18 mouse cellular contexts compared by ENCODE assay signal in genomic region chr6:36752887-36753286, GRCm38 (mm10). TPM values are rescaled to one million over a fixed set of nuclear protein-coding genes. Genes with fewer than 3 reads are reported as not detected.
DNase-seq lines count a peak whose midpoint lies in the region; ATAC-seq and TF ChIP-seq lines count a peak whose summit lies in the region.
"Had no signal": no experiment of that assay in that cellular context is flagged by ENCODE, and none has a peak within 500 bp of the region (broad histone marks: within the 10 kb centered on the region; RNA-seq: fewer than 3 reads in every experiment).

No protein-coding gene starts in this region.

- no peaks in the 10 kb centered on the region for H3K27me3 ChIP-seq in forebrain, embryonic 13.5 days
- no peaks in the 10 kb centered on the region for H3K27me3 ChIP-seq in forebrain, embryonic 11.5 days (ENCODE audit: control insufficient read depth, insufficient read depth, low read length)
- no peaks in the 10 kb centered on the region for H3K27me3 ChIP-seq in forebrain, embryonic 14.5 days (replicated peaks; ENCODE audit: control insufficient read depth, insufficient read depth, low read length)
- no peaks in the 10 kb centered on the region for H3K27me3 ChIP-seq in heart, embryonic 10.5 days (ENCODE audit: insufficient read depth, poor library complexity, severe bottlenecking)
- H3K27me3 ChIP-seq in lung, postnatal 0 days (replicated peaks; ENCODE audit: insufficient read depth, low read length) = no peaks in the 10 kb centered on the region
- H3K27me3 ChIP-seq: embryonic facial prominence, embryonic 13.5 days; heart, embryonic 13.5 days; liver, embryonic 15.5 days had no signal

- no peak for TF ChIP-seq POLR2A in olfactory bulb, adult 2 months (IDR thresholded peaks at IDR 0.05; ENCODE audit: insufficient read depth, low read depth, low read length)

- intact Hi-C loops in left cerebral cortex, postnatal 4 days (cut with DNase I) = no loop called here
- intact Hi-C loops in left cerebral cortex, postnatal 25 days (cut with DNase I) = no loop called here

- no peak overlapping the region for H3K4me2 ChIP-seq in forebrain, embryonic 13.5 days
- no peak overlapping the region for H3K4me2 ChIP-seq in forebrain, embryonic 11.5 days (ENCODE audit: low read depth, low read length, severe bottlenecking)
- H3K4me2 ChIP-seq in forebrain, embryonic 14.5 days (ENCODE audit: low read length) = no peak overlapping the region
- no peak overlapping the region for H3K4me2 ChIP-seq in lung, postnatal 0 days (replicated peaks; ENCODE audit: low read depth, low read length)
- H3K4me2 ChIP-seq: embryonic facial prominence, embryonic 13.5 days; heart, embryonic 13.5 days; liver, embryonic 15.5 days had no signal

- no peak overlapping the region for H3K9ac ChIP-seq in forebrain, embryonic 13.5 days
- H3K9ac ChIP-seq in forebrain, embryonic 11.5 days (ENCODE audit: low read length) = no peak overlapping the region
- H3K9ac ChIP-seq in forebrain, embryonic 14.5 days (ENCODE audit: low read length) = no peak overlapping the region
- no peak overlapping the region for H3K9ac ChIP-seq in lung, postnatal 0 days (replicated peaks; ENCODE audit: low read depth)
- H3K9ac ChIP-seq: embryonic facial prominence, embryonic 13.5 days; heart, embryonic 13.5 days; liver, embryonic 15.5 days had no signal

- H3K9me3 ChIP-seq in forebrain, embryonic 13.5 days (replicated peaks) = no peaks in the 10 kb centered on the region
- no peaks in the 10 kb centered on the region for H3K9me3 ChIP-seq in forebrain, embryonic 11.5 days (ENCODE audit: control insufficient read depth, low read length)
- no peaks in the 10 kb centered on the region for H3K9me3 ChIP-seq in forebrain, embryonic 14.5 days (replicated peaks; ENCODE audit: control insufficient read depth, low read length)
- H3K9me3 ChIP-seq in heart, embryonic 10.5 days = no peaks in the 10 kb centered on the region
- no peaks in the 10 kb centered on the region for H3K9me3 ChIP-seq in lung, postnatal 0 days (ENCODE audit: low read length)
- H3K9me3 ChIP-seq: embryonic facial prominence, embryonic 13.5 days; heart, embryonic 13.5 days; liver, embryonic 15.5 days had no signal

- no peak for TF ChIP-seq CTCF in olfactory bulb, adult 2 months (IDR thresholded peaks at IDR 0.05; ENCODE audit: insufficient read depth, low read depth, low read length)
- TF ChIP-seq CTCF in lung, postnatal 0 days (IDR thresholded peaks at IDR 0.05) = no peak

- H3K27ac ChIP-seq in forebrain, embryonic 13.5 days = peak overlapping the region; percentile 42; the same call in 1 of the 2 replicates
- no peak overlapping the region for H3K27ac ChIP-seq in forebrain, embryonic 11.5 days (ENCODE audit: low read depth, low read length)
- no peak overlapping the region for H3K27ac ChIP-seq in forebrain, embryonic 14.5 days (ENCODE audit: low read depth, low read length)
- 0 out of 2 replicates have a peak overlapping the region, but pooled peaks have one; percentile 51 for H3K27ac ChIP-seq in olfactory bulb, adult 2 months (ENCODE audit: insufficient read depth, low read depth, low read length)
- no peak overlapping the region for H3K27ac ChIP-seq in heart, embryonic 10.5 days
- H3K27ac ChIP-seq in lung, postnatal 0 days (ENCODE audit: low read length) = no peak overlapping the region
- H3K27ac ChIP-seq: embryonic facial prominence, embryonic 13.5 days; gastrocnemius, adult 2 months; heart, embryonic 13.5 days; liver, embryonic 15.5 days had no signal

- peaks cover 34% of the 10 kb centered on the region for H3K4me1 ChIP-seq in forebrain, embryonic 13.5 days
- peaks cover 3% of the 10 kb centered on the region; the same call in 1 of the 2 replicates for H3K4me1 ChIP-seq in forebrain, embryonic 11.5 days (replicated peaks; ENCODE audit: control insufficient read depth, insufficient read depth, low read length)
- peaks cover 11% of the 10 kb centered on the region for H3K4me1 ChIP-seq in forebrain, embryonic 14.5 days (ENCODE audit: control insufficient read depth, insufficient read depth, low read length)
- H3K4me1 ChIP-seq in olfactory bulb, adult 2 months (ENCODE audit: control insufficient read depth, insufficient read depth, low read length) = no peaks in the 10 kb centered on the region
- H3K4me1 ChIP-seq in heart, embryonic 10.5 days = no peaks in the 10 kb centered on the region
- H3K4me1 ChIP-seq in lung, postnatal 0 days (ENCODE audit: insufficient read depth, low read depth, low read length) = no peaks in the 10 kb centered on the region
- H3K4me1 ChIP-seq: embryonic facial prominence, embryonic 13.5 days; liver, embryonic 15.5 days had no signal

- no peak for ATAC-seq in forebrain, embryonic 13.5 days
- no peak for ATAC-seq in forebrain, embryonic 11.5 days (replicated peaks; ENCODE audit: low FRiP score)
- ATAC-seq in forebrain, embryonic 14.5 days = peak; percentile 21; the same call in 1 of the 2 replicates
- ATAC-seq in lung, postnatal 0 days = no peak
- ATAC-seq: intestine, embryonic 16.5 days had no signal

- no peak for TF ChIP-seq EP300 in lung, postnatal 0 days (IDR thresholded peaks at IDR 0.05)

- WGBS in forebrain, embryonic 13.5 days = 16% methylated on average over 6 of the region's 6 CpGs
- 40% methylated on average over 6 of the region's 6 CpGs for WGBS in forebrain, embryonic 11.5 days
- WGBS in forebrain, embryonic 14.5 days = 9% methylated on average over 6 of the region's 6 CpGs
- 21% methylated on average over 6 of the region's 6 CpGs for WGBS in olfactory bulb, adult 2 months
- WGBS in heart, embryonic 10.5 days = 74% methylated on average over 6 of the region's 6 CpGs
- WGBS in lung, postnatal 0 days = 73% methylated on average over 6 of the region's 6 CpGs

- H3K36me3 ChIP-seq in forebrain, embryonic 13.5 days (ENCODE audit: poor library complexity, severe bottlenecking) = peaks cover 4% of the 10 kb centered on the region; the same call in 1 of the 2 replicates
- no peaks in the 10 kb centered on the region for H3K36me3 ChIP-seq in forebrain, embryonic 11.5 days (ENCODE audit: control insufficient read depth, insufficient read depth, low read length)
- no peaks in the 10 kb centered on the region; the same call in 1 of the 2 replicates for H3K36me3 ChIP-seq in forebrain, embryonic 14.5 days (ENCODE audit: control insufficient read depth, insufficient read depth, low read length)
- no peaks in the 10 kb centered on the region for H3K36me3 ChIP-seq in heart, embryonic 10.5 days
- H3K36me3 ChIP-seq in lung, postnatal 0 days (ENCODE audit: insufficient read depth, low read length) = no peaks in the 10 kb centered on the region
- H3K36me3 ChIP-seq: liver, embryonic 15.5 days had no signal

- no peak for DNase-seq in forebrain, embryonic 11.5 days (ENCODE audit: low spot score)
- peak; percentile 31 for DNase-seq in left cerebral cortex, postnatal 4 days
- DNase-seq in left cerebral cortex, postnatal 25 days (ENCODE audit: low spot score in 2 of 2) = no peak
- DNase-seq in forebrain, embryonic 14.5 days (ENCODE audit: low spot score) = peak; percentile 70
- DNase-seq in heart, embryonic 10.5 days (ENCODE audit: low spot score) = no peak
- DNase-seq in lung, postnatal 0 days (ENCODE audit: low spot score) = no peak
- DNase-seq: adrenal gland, postnatal 10 days; cerebellum, adult 8-10 months; gastrocnemius, adult 2 months; heart, postnatal 36 days; lung, postnatal 36 days had no signal

- no peak overlapping the region for H3K4me3 ChIP-seq in forebrain, embryonic 13.5 days
- no peak overlapping the region for H3K4me3 ChIP-seq in forebrain, embryonic 11.5 days (ENCODE audit: low read depth, low read length)
- no peak overlapping the region for H3K4me3 ChIP-seq in forebrain, embryonic 14.5 days (ENCODE audit: low read depth, low read length)
- no peak overlapping the region for H3K4me3 ChIP-seq in olfactory bulb, adult 2 months (ENCODE audit: insufficient read depth, low read depth, low read length)
- no peak overlapping the region for H3K4me3 ChIP-seq in heart, embryonic 10.5 days
- H3K4me3 ChIP-seq in lung, postnatal 0 days (ENCODE audit: low read depth, low read length) = no peak overlapping the region
- H3K4me3 ChIP-seq: embryonic facial prominence, embryonic 13.5 days; gastrocnemius, adult 2 months; heart, embryonic 13.5 days; liver, embryonic 15.5 days had no signal

RNA-seq across cellular contexts. Expression of gene Ptn, which starts 57.1 kb away (rescaled TPM):
- polyA plus RNA-seq in forebrain, embryonic 13.5 days (2015; fragmentation: Nextera tagmentation; extraction: Ambion mirVana) = 421 and 545 TPM in 2 replicates
- polyA plus RNA-seq in forebrain, embryonic 11.5 days (2014; fragmentation: Nextera tagmentation; extraction: Ambion mirVana) = 188 and 192 TPM in 2 replicates
- 100 to 1,000 TPM; 614 to 699 TPM for total RNA-seq in left cerebral cortex, postnatal 4 days (2021)
- total RNA-seq in left cerebral cortex, postnatal 25 days (2021) = 100 to 1,000 TPM; 440 to 472 TPM
- 532 and 624 TPM in 2 replicates for polyA plus RNA-seq in forebrain, embryonic 14.5 days (2014; fragmentation: Nextera tagmentation; extraction: Ambion mirVana)
- 318 TPM in 1 of 2 replicates, not detected in the other for polyA plus RNA-seq in olfactory bulb, adult 2 months (2012; ENCODE audit: insufficient read depth, insufficient read length, low replicate concordance, missing spikeins)
- 143 and 358 TPM in 2 replicates for polyA plus RNA-seq in heart, embryonic 10.5 days (2016; fragmentation: Nextera tagmentation; extraction: Ambion mirVana)
- polyA plus RNA-seq in lung, postnatal 0 days (2015; fragmentation: Nextera tagmentation; extraction: Ambion mirVana) = 15.6 and 17.5 TPM in 2 replicates
- total RNA-seq: granulocyte monocyte progenitor cell, adult 5-6 weeks had no signal

Comparison
In these comparisons a context has a peak if more than half of its experiments do, and no peak if none do; other contexts are left out.
1. H3K27ac ChIP-seq: peak in forebrain, embryonic 13.5 days (single experiment) and olfactory bulb, adult 2 months (single experiment); none in forebrain, embryonic 11.5 days (single experiment), forebrain, embryonic 14.5 days (single experiment), heart, embryonic 10.5 days (single experiment) and lung, postnatal 0 days (single experiment).
2. DNase-seq: peak in left cerebral cortex, postnatal 4 days (single experiment) and forebrain, embryonic 14.5 days (single experiment); none in forebrain, embryonic 11.5 days (single experiment), left cerebral cortex, postnatal 25 days (0 of 2), heart, embryonic 10.5 days (single experiment) and lung, postnatal 0 days (single experiment).